Mouse (Mus musculus): ENCODE data around the gene Tube1. TPM values are rescaled to one million over a fixed set of nuclear protein-coding genes. Genes with fewer than 3 reads are reported as not detected.
"Not testable (repeated sequence)": the region's sequence is repeated elsewhere in the genome, so short reads cannot be mapped to it uniquely, and the experiment has no call there.

The Tube1 gene
- polyA plus RNA-seq, 1 experiment from 2014 or later, result 6.1 TPM

DNA sequence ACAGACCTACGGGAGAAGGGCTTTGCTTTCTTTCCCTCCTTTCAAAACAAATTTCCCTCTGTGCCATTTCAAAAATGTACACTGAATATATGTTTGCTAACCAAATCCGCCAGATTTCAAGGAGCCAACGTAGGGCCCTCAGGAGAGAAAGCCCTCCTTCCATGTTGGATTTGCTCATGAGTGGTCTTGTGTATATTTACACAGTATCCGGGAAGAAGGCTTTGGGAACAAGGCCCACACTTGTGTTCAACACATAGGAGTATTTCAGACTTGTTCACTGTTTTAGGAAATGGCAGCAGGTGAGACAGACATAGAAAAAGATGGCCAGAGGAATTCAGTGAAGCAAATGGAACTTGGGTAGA lies 51.8 kb downstream of the Tube1 start:
- Histone ChIP-seq H3K27me3 (ENCODE audit: insufficient read depth, low read length) (no peaks in the 10 kb centered on the region), H3K36me3 (ENCODE audit: insufficient read depth, low read length) (no peaks in the 10 kb centered on the region), H3K9me3 (replicated peaks; ENCODE audit: low read length) (no peaks in the 10 kb centered on the region), H3K27ac (no peak overlapping the region), H3K4me3 (replicated peaks; ENCODE audit: low read depth, low read length) (no peak overlapping the region), H3K4me1 (replicated peaks; ENCODE audit: insufficient read depth, low read length) (no peaks in the 10 kb centered on the region), H3K9ac (ENCODE audit: low read depth, low read length) (no peak overlapping the region), H3K4me2 (ENCODE audit: low read length) (no peak overlapping the region)
- no peak for TF ChIP-seq CTCF (IDR thresholded peaks at IDR 0.05; ENCODE audit: low read depth)
- DNase-seq (ENCODE audit: low spot score), result no peak
- 77% methylated on average over 4 of the region's 4 CpGs for WGBS
- no peak for ATAC-seq (replicated peaks; ENCODE audit: low FRiP score, low read depth)

DNA sequence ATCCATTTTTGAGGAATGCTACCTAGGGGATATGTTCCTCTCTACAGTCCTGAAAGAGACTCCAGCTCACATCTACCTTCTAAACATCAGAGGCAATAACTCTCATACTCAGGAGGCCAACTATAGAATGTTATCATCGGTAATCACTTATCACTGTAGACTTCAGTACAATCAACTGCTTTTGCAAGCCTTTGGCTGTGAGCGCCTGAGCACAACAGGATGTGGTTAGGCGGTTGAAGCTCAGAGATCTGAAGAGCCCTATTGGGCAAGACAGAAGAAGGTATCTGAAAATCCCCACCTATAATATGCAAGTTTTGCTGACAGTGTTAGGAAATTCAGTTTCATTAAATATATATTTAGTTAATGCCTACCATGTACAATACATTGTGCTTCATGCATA lies 58.9 kb downstream of the Tube1 start:
- Histone ChIP-seq H3K4me3 (replicated peaks; ENCODE audit: low read depth, low read length) (no peak overlapping the region), H3K36me3 (ENCODE audit: insufficient read depth, low read length) (no peaks in the 10 kb centered on the region), H3K9ac (ENCODE audit: low read depth, low read length) (no peak overlapping the region), H3K27me3 (ENCODE audit: insufficient read depth, low read length) (no peaks in the 10 kb centered on the region), H3K27ac (no peak overlapping the region), H3K4me1 (replicated peaks; ENCODE audit: insufficient read depth, low read length) (no peaks in the 10 kb centered on the region), H3K9me3 (replicated peaks; ENCODE audit: low read length) (no peaks in the 10 kb centered on the region), H3K4me2 (ENCODE audit: low read length) (no peak overlapping the region)
- no peak for ATAC-seq (replicated peaks; ENCODE audit: low FRiP score, low read depth)
- WGBS, result 93% methylated on average over 3 of the region's 3 CpGs
- TF ChIP-seq CTCF (IDR thresholded peaks at IDR 0.05; ENCODE audit: low read depth), result no peak
- no peak for DNase-seq (ENCODE audit: low spot score)

- H3K4me1 ChIP-seq (replicated peaks; ENCODE audit: insufficient read depth, low read length); H3K27me3 ChIP-seq (ENCODE audit: insufficient read depth, low read length): not testable (repeated sequence)
- WGBS, result 91% methylated on average over 11 of the region's 11 CpGs
Measured at GRCm38 (mm10) chr10:39198216-39198615, 64.4 kb downstream of the Tube1 start.

More at GRCm38 (mm10) chr10:39198216-39198615, 64.4 kb downstream of the Tube1 start:
- H3K36me3 ChIP-seq (ENCODE audit: insufficient read depth, low read length); H3K4me2 ChIP-seq (ENCODE audit: low read length); H3K4me3 ChIP-seq (replicated peaks; ENCODE audit: low read depth, low read length); H3K9ac ChIP-seq (ENCODE audit: low read depth, low read length); ATAC-seq (replicated peaks; ENCODE audit: low FRiP score, low read depth); H3K9me3 ChIP-seq (replicated peaks; ENCODE audit: low read length); DNase-seq (ENCODE audit: low spot score); H3K27ac ChIP-seq: not testable (repeated sequence)

Other genes with a start within 250 kb of the Tube1 start
- 46.0 and 46.3 TPM in 2 replicates for gene Lama4, start 168.5 kb upstream of the Tube1 start, polyA plus RNA-seq (2015; fragmentation: Nextera tagmentation; extraction: Ambion mirVana)
- 16.2 and 20.8 TPM in 2 replicates for gene Fam229b, start 62 bp upstream of the Tube1 start, polyA plus RNA-seq (2015; fragmentation: Nextera tagmentation; extraction: Ambion mirVana)
- gene Ccn6, start 29.8 kb downstream of the Tube1 start, polyA plus RNA-seq (2015; fragmentation: Nextera tagmentation; extraction: Ambion mirVana), result 0.16 and 0.20 TPM in 2 replicates
- 23.7 and 27.8 TPM in 2 replicates for gene Fyn, start 234.9 kb downstream of the Tube1 start, polyA plus RNA-seq (2015; fragmentation: Nextera tagmentation; extraction: Ambion mirVana)